Mouse (Mus musculus): ENCODE measurements at regions not wholly inside any gene's neighbourhood (a gene's known extent, or its start where the extent isn't known, plus 50 kb on each side); places are given as distances from the start of the nearest gene placed in this dataset.

- DNase-seq (ENCODE audit: low read depth, low spot score) = no peak
- 89% methylated on average over 4 of the region's 4 CpGs for WGBS
Measured at GRCm38 (mm10) chr10:21672171-21672570, 79.2 kb downstream of the 1700020N01Rik start.

- no peak for DNase-seq (ENCODE audit: low read depth, low spot score)
Measured at GRCm38 (mm10) chr10:21672666-21673065, 79.7 kb downstream of the 1700020N01Rik start.

GRCm38 (mm10) chr10:21673831-21674230, 80.9 kb downstream of the 1700020N01Rik start:
- DNase-seq (ENCODE audit: low read depth, low spot score) = no peak

More at GRCm38 (mm10) chr10:21672666-21673065, 79.7 kb downstream of the 1700020N01Rik start:
- 80% methylated on average over 5 of the region's 5 CpGs for WGBS

GRCm38 (mm10) chr10:21675786-21676185, 82.8 kb downstream of the 1700020N01Rik start:
- DNase-seq (ENCODE audit: low read depth, low spot score) = no peak
- 96% methylated on average over 14 of the region's 14 CpGs for WGBS

More at GRCm38 (mm10) chr10:21673831-21674230, 80.9 kb downstream of the 1700020N01Rik start:
- WGBS = 100% methylated on average over 1 of the region's 1 CpGs

- WGBS = 98% methylated on average over 9 of the region's 9 CpGs
- DNase-seq (ENCODE audit: low read depth, low spot score) = no peak
Measured at GRCm38 (mm10) chr10:21677911-21678310, 85.0 kb downstream of the 1700020N01Rik start.

GRCm38 (mm10) chr10:21678372-21678771, 85.4 kb downstream of the 1700020N01Rik start:
- WGBS = 86% methylated on average over 6 of the region's 6 CpGs
- no peak for DNase-seq (ENCODE audit: low read depth, low spot score)

- WGBS = 52% methylated on average over 10 of the region's 10 CpGs
- no peak for DNase-seq (ENCODE audit: low read depth, low spot score)
Measured at GRCm38 (mm10) chr10:21678811-21679451, 86.0 kb downstream of the 1700020N01Rik start.

GRCm38 (mm10) chr10:21680789-21681188, 87.8 kb downstream of the 1700020N01Rik start:
- WGBS = 69% methylated on average over 4 of the region's 4 CpGs
- DNase-seq (ENCODE audit: low read depth, low spot score) = no peak

GRCm38 (mm10) chr10:21684286-21685013, 91.5 kb downstream of the 1700020N01Rik start:
- DNase-seq (ENCODE audit: low read depth, low spot score) = no peak
- WGBS = 72% methylated on average over 9 of the region's 9 CpGs

GRCm38 (mm10) chr10:21685122-21685798, 92.3 kb downstream of the 1700020N01Rik start:
- WGBS = 18% methylated on average over 9 of the region's 9 CpGs

GRCm38 (mm10) chr10:21686060-21686459, 93.1 kb downstream of the 1700020N01Rik start:
- peak; percentile 89 for DNase-seq (ENCODE audit: low read depth, low spot score)
- WGBS = 12% methylated on average over 9 of the region's 9 CpGs

More at GRCm38 (mm10) chr10:21685122-21685798, 92.3 kb downstream of the 1700020N01Rik start:
- no peak for DNase-seq (ENCODE audit: low read depth, low spot score)

- WGBS = 31% methylated on average over 7 of the region's 7 CpGs
- no peak for DNase-seq (ENCODE audit: low read depth, low spot score)
Measured at GRCm38 (mm10) chr10:21687484-21687883, 94.5 kb downstream of the 1700020N01Rik start.

GRCm38 (mm10) chr10:21688513-21688912, 95.6 kb downstream of the 1700020N01Rik start:
- WGBS = 76% methylated on average over 7 of the region's 7 CpGs
- DNase-seq (ENCODE audit: low read depth, low spot score) = no peak

- 87% methylated on average over 9 of the region's 9 CpGs for WGBS
- no peak for DNase-seq (ENCODE audit: low read depth, low spot score)
Measured at GRCm38 (mm10) chr10:21689847-21690269, 96.9 kb downstream of the 1700020N01Rik start.

- no peak for DNase-seq (ENCODE audit: low read depth, low spot score)
- WGBS = 7% methylated on average over 5 of the region's 5 CpGs
Measured at GRCm38 (mm10) chr10:21695185-21695584, 102.2 kb downstream of the 1700020N01Rik start.

- 89% methylated on average over 5 of the region's 5 CpGs for WGBS
- DNase-seq (ENCODE audit: low read depth, low spot score) = no peak
Measured at GRCm38 (mm10) chr10:21696671-21697070, 103.7 kb downstream of the 1700020N01Rik start.

GRCm38 (mm10) chr10:21701580-21701979, 108.6 kb downstream of the 1700020N01Rik start:
- WGBS = 12% methylated on average over 3 of the region's 3 CpGs
- DNase-seq (ENCODE audit: low read depth, low spot score) = no peak

GRCm38 (mm10) chr10:21702134-21702533, 109.2 kb downstream of the 1700020N01Rik start:
- 81% methylated on average over 1 of the region's 1 CpGs for WGBS
- no peak for DNase-seq (ENCODE audit: low read depth, low spot score)

- WGBS = 66% methylated on average over 7 of the region's 7 CpGs
- no peak for DNase-seq (ENCODE audit: low read depth, low spot score)
Measured at GRCm38 (mm10) chr10:21711866-21712265, 118.9 kb downstream of the 1700020N01Rik start.

GRCm38 (mm10) chr10:21712828-21713227, 119.9 kb downstream of the 1700020N01Rik start:
- 34% methylated on average over 3 of the region's 3 CpGs for WGBS
- no peak for DNase-seq (ENCODE audit: low read depth, low spot score)
